Mouse (Mus musculus) limb, embryonic 15.5 days (tissue): Measurements from ENCODE around the gene Dhrs7b. TPM values are rescaled to one million over a fixed set of nuclear protein-coding genes. Genes with fewer than 3 reads are reported as not detected.
A peak's percentile ranks its signal among the peaks of the same experiment; 100 is the strongest.
"Not testable (repeated sequence)": the region's sequence is repeated elsewhere in the genome, so short reads cannot be mapped to it uniquely, and the experiment has no call there.

ENCODE experiments used
- ATAC-seq: fragments of 200-750 bp; cut with Nextera tagmentation; 2 replicates; pipeline ENCODE4 v1.8.0; 2017; ENCODE audit warnings: low read depth, moderate TSS enrichment; ENCODE audit not compliant: insufficient number of reproducible peaks, low FRiP score, low TSS enrichment
- H3K27ac ChIP-seq: fragments of 300-500 bp; sonication (generic); 2 replicates; pipeline ENCODE4 v1.5.1; 2015; ENCODE audit warnings: moderate library complexity, mild to moderate bottlenecking, inconsistent platforms
- H3K27me3 ChIP-seq: fragments of 300-500 bp; sonication (generic); 2 replicates; pipeline ENCODE4 v1.6.1; 2015; ENCODE audit warnings: inconsistent platforms
- H3K36me3 ChIP-seq: fragments of 300-500 bp; sonication (generic); 2 replicates; pipeline ENCODE4 v1.6.1; 2015; ENCODE audit warnings: inconsistent platforms
- H3K4me1 ChIP-seq: fragments of 300-500 bp; sonication (generic); 2 replicates; pipeline ENCODE4 v1.6.1; 2015; ENCODE audit warnings: inconsistent platforms
- H3K4me2 ChIP-seq: fragments of 300-500 bp; sonication (generic); 2 replicates; pipeline ENCODE4 v1.6.1; 2015; ENCODE audit warnings: mild to moderate bottlenecking, inconsistent platforms
- H3K4me3 ChIP-seq: fragments of 300-500 bp; sonication (generic); 2 replicates; pipeline ENCODE4 v1.5.1; 2015; ENCODE audit warnings: mild to moderate bottlenecking, inconsistent platforms
- H3K9ac ChIP-seq: fragments of 300-500 bp; sonication (generic); 2 replicates; pipeline ENCODE4 v1.6.1; 2015; ENCODE audit warnings: inconsistent platforms
- H3K9me3 ChIP-seq: fragments of 300-500 bp; sonication (generic); 2 replicates; pipeline ENCODE4 v1.6.1; 2016; ENCODE audit warnings: inconsistent platforms
- WGBS: fragments of 180-500 bp; shearing (Covaris S2); methylation state at CpG from one replicate; pipeline ENCODE4 v1.1.7; 2015; 5-methylcytosine and 5-hydroxymethylcytosine counted together
- polyA plus RNA-seq: library from polyadenylated mRNA; unstranded; fragments of >200 nt; fragmentation: Nextera tagmentation; extraction: Ambion mirVana; gene quantifications from 2 replicates; pipeline ENCODE4 v1.2.1, GENCODE M21; 2015

Gene Dhrs7b
- polyA plus RNA-seq, 1 experiment from 2014 or later: 37.8 TPM

- not testable (repeated sequence) for H3K9me3 ChIP-seq, H3K36me3 ChIP-seq, H3K9ac ChIP-seq, H3K27me3 ChIP-seq, ATAC-seq
- Histone ChIP-seq H3K4me1 (peaks cover 20% of the 10 kb centered on the region), H3K4me3 (peak within 1 kb of the TSS; percentile 47), H3K4me2 (peak within 1 kb of the TSS; percentile 84), H3K27ac (peak within 1 kb of the TSS; percentile 4; the same call in 1 of the 2 replicates)
- WGBS: 32% methylated on average over 6 of the region's 6 CpGs
Observed at GRCm38 (mm10) chr11:60811618-60812017, 18.8 kb upstream of the Dhrs7b start, which contains the start of gene Shmt1. Shmt1 (minus strand) TSS chr11:60811718.

GRCm38 (mm10) chr11:60816398-60816797 lies 14.0 kb upstream of the Dhrs7b start:
- Histone ChIP-seq H3K4me2 (no peak overlapping the region), H3K9ac (no peak overlapping the region), H3K27ac (no peak overlapping the region), H3K4me3 (no peak overlapping the region), H3K36me3 (no peaks in the 10 kb centered on the region), H3K27me3 (no peaks in the 10 kb centered on the region), H3K4me1 (no peaks in the 10 kb centered on the region; the same call in 1 of the 2 replicates), H3K9me3 (no peaks in the 10 kb centered on the region)
- no peak for ATAC-seq
- 75% methylated on average over 5 of the region's 5 CpGs for WGBS

GRCm38 (mm10) chr11:60823771-60824170 lies 6.7 kb upstream of the Dhrs7b start:
- H3K27me3 ChIP-seq: no peaks in the 10 kb centered on the region
- no peak overlapping the region for H3K27ac ChIP-seq
- H3K36me3 ChIP-seq: no peaks in the 10 kb centered on the region
- H3K9ac ChIP-seq: no peak overlapping the region
- no peaks in the 10 kb centered on the region for H3K9me3 ChIP-seq
- no peak for ATAC-seq
- H3K4me3 ChIP-seq: no peak overlapping the region
- no peak overlapping the region for H3K4me2 ChIP-seq
- WGBS: 63% methylated on average over 2 of the region's 2 CpGs
- no peaks in the 10 kb centered on the region for H3K4me1 ChIP-seq

- Histone ChIP-seq H3K4me2 (no peak overlapping the region), H3K27ac (no peak overlapping the region), H3K4me1 (no peaks in the 10 kb centered on the region; the same call in 1 of the 2 replicates), H3K27me3 (no peaks in the 10 kb centered on the region), H3K9ac (no peak overlapping the region), H3K36me3 (no peaks in the 10 kb centered on the region), H3K9me3 (no peaks in the 10 kb centered on the region), H3K4me3 (no peak overlapping the region)
- 80% methylated on average over 3 of the region's 3 CpGs for WGBS
- ATAC-seq: no peak
Observed at GRCm38 (mm10) chr11:60825191-60825590, 5.2 kb upstream of the Dhrs7b start.

GRCm38 (mm10) chr11:60826700-60827099 lies 3.7 kb upstream of the Dhrs7b start:
- no peak overlapping the region for H3K9ac ChIP-seq
- peaks cover 4% of the 10 kb centered on the region for H3K4me1 ChIP-seq
- 60% methylated on average over 1 of the region's 1 CpGs for WGBS
- no peak overlapping the region for H3K4me2 ChIP-seq
- ATAC-seq: no peak
- H3K4me3 ChIP-seq: no peak overlapping the region
- H3K36me3 ChIP-seq: no peaks in the 10 kb centered on the region
- H3K27ac ChIP-seq: no peak overlapping the region
- no peaks in the 10 kb centered on the region for H3K27me3 ChIP-seq
- H3K9me3 ChIP-seq: no peaks in the 10 kb centered on the region

- Histone ChIP-seq H3K4me2 (no peak overlapping the region), H3K27ac (no peak overlapping the region), H3K36me3 (no peaks in the 10 kb centered on the region), H3K9ac (no peak overlapping the region), H3K4me3 (no peak overlapping the region), H3K9me3 (no peaks in the 10 kb centered on the region), H3K4me1 (peaks cover 4% of the 10 kb centered on the region), H3K27me3 (no peaks in the 10 kb centered on the region)
- ATAC-seq: no peak
- 60% methylated on average over 4 of the region's 4 CpGs for WGBS
Observed at GRCm38 (mm10) chr11:60827241-60827945, 3.0 kb upstream of the Dhrs7b start.

GRCm38 (mm10) chr11:60828903-60829302 lies 1.5 kb upstream of the Dhrs7b start:
- no peak for ATAC-seq
- H3K27me3 ChIP-seq: no peaks in the 10 kb centered on the region
- WGBS: 27% methylated on average over 2 of the region's 2 CpGs

GRCm38 (mm10) chr11:60836897-60837296 lies 6.5 kb downstream of the Dhrs7b start:
- H3K4me2 ChIP-seq: no peak overlapping the region
- H3K9ac ChIP-seq: no peak overlapping the region
- WGBS: 92% methylated on average over 6 of the region's 6 CpGs
- H3K36me3 ChIP-seq: peaks cover 9% of the 10 kb centered on the region; the same call in 1 of the 2 replicates
- ATAC-seq: no peak
- H3K27me3 ChIP-seq: no peaks in the 10 kb centered on the region
- H3K27ac ChIP-seq: no peak overlapping the region
- no peak overlapping the region for H3K4me3 ChIP-seq
- no peaks in the 10 kb centered on the region for H3K4me1 ChIP-seq
- no peaks in the 10 kb centered on the region for H3K9me3 ChIP-seq

More at GRCm38 (mm10) chr11:60828903-60829302, 1.5 kb upstream of the Dhrs7b start:
- Histone ChIP-seq H3K27ac (no peak overlapping the region), H3K9me3 (no peaks in the 10 kb centered on the region), H3K4me1 (peaks cover 4% of the 10 kb centered on the region), H3K9ac (no peak overlapping the region), H3K4me3 (no peak overlapping the region), H3K36me3 (no peaks in the 10 kb centered on the region), H3K4me2 (no peak overlapping the region)

- no peaks in the 10 kb centered on the region for H3K9me3 ChIP-seq
Observed at GRCm38 (mm10) chr11:60837644-60838406, 7.4 kb downstream of the Dhrs7b start.

GRCm38 (mm10) chr11:60841467-60842200 lies 11.2 kb downstream of the Dhrs7b start:
- H3K9me3 ChIP-seq: no peaks in the 10 kb centered on the region
- no peak overlapping the region for H3K4me2 ChIP-seq
- H3K27me3 ChIP-seq: no peaks in the 10 kb centered on the region
- no peak overlapping the region for H3K9ac ChIP-seq
- peaks cover 27% of the 10 kb centered on the region for H3K36me3 ChIP-seq
- H3K4me3 ChIP-seq: no peak overlapping the region
- H3K4me1 ChIP-seq: no peaks in the 10 kb centered on the region
- 72% methylated on average over 12 of the region's 12 CpGs for WGBS
- H3K27ac ChIP-seq: no peak overlapping the region
- ATAC-seq: no peak

More at GRCm38 (mm10) chr11:60837644-60838406, 7.4 kb downstream of the Dhrs7b start:
- Histone ChIP-seq H3K27me3 (no peaks in the 10 kb centered on the region), H3K4me2 (no peak overlapping the region), H3K9ac (no peak overlapping the region), H3K4me3 (no peak overlapping the region), H3K4me1 (no peaks in the 10 kb centered on the region), H3K36me3 (peaks cover 9% of the 10 kb centered on the region; the same call in 1 of the 2 replicates), H3K27ac (no peak overlapping the region)
- ATAC-seq: no peak
- 85% methylated on average over 10 of the region's 10 CpGs for WGBS

GRCm38 (mm10) chr11:60843412-60843811 lies 13.0 kb downstream of the Dhrs7b start:
- no peaks in the 10 kb centered on the region for H3K9me3 ChIP-seq
- ATAC-seq: no peak
- no peak overlapping the region for H3K4me2 ChIP-seq
- no peaks in the 10 kb centered on the region for H3K27me3 ChIP-seq
- WGBS: 80% methylated on average over 5 of the region's 5 CpGs
- no peaks in the 10 kb centered on the region for H3K4me1 ChIP-seq
- no peak overlapping the region for H3K9ac ChIP-seq
- no peak overlapping the region for H3K4me3 ChIP-seq
- H3K36me3 ChIP-seq: peaks cover 29% of the 10 kb centered on the region
- H3K27ac ChIP-seq: no peak overlapping the region
